Mouse (Mus musculus): ENCODE measurements around the gene BC017158.

DNA sequence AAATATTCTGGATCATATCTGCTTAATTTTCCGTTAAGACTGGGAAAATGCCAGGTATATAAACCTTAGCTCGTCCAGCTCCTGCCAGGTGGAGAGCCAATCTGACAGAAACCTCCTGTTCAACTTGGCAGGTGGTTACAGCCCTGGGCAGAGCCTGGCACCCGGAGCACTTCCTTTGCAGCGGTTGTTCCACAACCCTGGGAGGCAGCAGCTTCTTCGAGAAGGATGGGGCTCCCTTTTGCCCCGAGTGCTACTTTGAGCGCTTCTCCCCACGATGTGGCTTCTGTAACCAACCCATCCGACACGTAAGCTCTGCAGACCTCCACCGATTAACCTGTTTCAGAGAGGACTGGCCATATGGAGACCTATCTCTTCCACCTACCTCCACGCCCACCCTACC is 46.0 kb downstream of the BC017158 start:
- TF ChIP-seq POLR2A (IDR thresholded peaks at IDR 0.05; ENCODE audit: extremely low read depth, insufficient read depth, low read length) (no peak), CTCF (IDR thresholded peaks at IDR 0.05; ENCODE audit: extremely low read depth, insufficient read depth, low read length) (no peak)

All from cortical plate, adult 2 months (tissue).